Mouse (Mus musculus) layer of hippocampus, adult 2 months (tissue): ENCODE results near the gene Kcng3. TPM values are rescaled to one million over a fixed set of nuclear protein-coding genes. Genes with fewer than 3 reads are reported as not detected.
A peak's percentile ranks its signal among the peaks of the same experiment; 100 is the strongest.

Source experiments
- DNase-seq, 2 experiments: peaks; one replicate each; pipeline ENCODE4 v3.0.0; 2022; ENCODE audit warnings: low spot score in 2 of 2
- H3K27ac ChIP-seq: fragments of 200-600 bp; 2 replicates; pipeline ENCODE4 v1.8.1; 2022
- H3K4me3 ChIP-seq: fragments of 200-600 bp; 2 replicates; pipeline ENCODE4 v1.8.1; 2022; ENCODE audit warnings: mild to moderate bottlenecking
- CTCF ChIP-seq: fragments of 200-600 bp; conservative IDR thresholded peaks from 2 replicates; pipeline ENCODE4 v1.8.1; 2022; ENCODE audit warnings: antibody characterized with exemption, mild to moderate bottlenecking, moderate library complexity
- total RNA-seq, 2 experiments: library from RNA; stranded (reverse); gene quantifications; 2 replicates each; pipeline ENCODE4 v1.2.3; 2021

The Kcng3 gene
- total RNA-seq, 2 experiments from 2014 or later = 9.7 to 11.7 TPM

GRCm38 (mm10) chr17:83649986-83650385 is 18.3 kb upstream of the Kcng3 start:
- TF ChIP-seq CTCF = no peak
- DNase-seq = no peak

DNA sequence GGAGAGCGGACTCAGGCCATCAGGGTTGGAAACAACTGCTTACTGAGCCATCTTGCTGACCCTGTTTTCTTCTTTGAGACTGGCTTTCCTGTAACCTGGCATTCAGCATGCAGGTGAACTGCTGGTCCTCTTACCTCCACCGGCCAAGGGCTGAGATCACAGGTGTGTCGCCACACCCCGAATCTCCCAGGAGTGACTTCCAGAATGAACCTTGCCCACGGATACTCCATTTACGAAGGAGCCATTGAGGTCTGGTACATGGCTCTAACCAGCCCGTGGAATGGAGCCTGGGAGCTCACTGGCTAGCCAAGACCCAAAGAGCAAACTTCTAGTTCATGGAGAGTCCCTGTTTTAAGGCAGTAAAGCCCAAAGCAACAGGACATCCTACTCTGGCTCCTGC is 15.7 kb upstream of the Kcng3 start:
- no peak for DNase-seq
- no peak for TF ChIP-seq CTCF
- no peak overlapping the region for H3K27ac ChIP-seq
- no peak overlapping the region for H3K4me3 ChIP-seq

More at GRCm38 (mm10) chr17:83649986-83650385, 18.3 kb upstream of the Kcng3 start:
- no peak overlapping the region for H3K27ac ChIP-seq
- H3K4me3 ChIP-seq = no peak overlapping the region

- TF ChIP-seq CTCF = no peak
- Histone ChIP-seq H3K27ac (no peak overlapping the region), H3K4me3 (no peak overlapping the region)
- DNase-seq = no peak
Measured at GRCm38 (mm10) chr17:83646425-83647163, 14.9 kb upstream of the Kcng3 start.

DNA sequence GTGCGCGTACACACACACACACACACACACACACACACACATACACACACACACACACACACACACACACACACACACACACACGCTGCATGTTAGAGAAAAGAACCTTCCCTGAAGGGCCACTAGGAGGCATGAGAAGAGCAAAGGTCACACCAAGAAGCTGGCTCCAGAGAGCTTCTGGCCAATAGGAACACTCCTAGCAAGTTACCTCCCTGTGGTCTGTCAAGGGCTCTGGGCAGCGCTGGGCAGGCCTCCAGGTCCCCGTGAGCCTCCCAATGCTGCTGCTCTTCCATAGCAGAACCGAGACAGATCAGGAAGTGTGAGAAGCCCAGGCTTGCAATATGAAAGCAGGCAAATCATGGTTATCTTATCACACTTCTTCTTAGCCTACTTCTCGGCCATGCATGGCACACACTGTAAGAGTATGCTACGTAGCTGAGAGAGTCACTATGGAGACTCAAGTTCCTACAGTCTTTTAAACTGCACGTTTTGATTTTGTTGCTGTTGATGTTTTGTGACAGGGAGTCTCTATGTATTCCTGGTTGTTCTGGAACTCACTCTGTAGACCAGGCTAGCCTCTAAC is 13.6 kb upstream of the Kcng3 start:
- DNase-seq = no peak
- no peak overlapping the region for H3K4me3 ChIP-seq
- H3K27ac ChIP-seq = no peak overlapping the region
- peak; percentile 40 for TF ChIP-seq CTCF

GRCm38 (mm10) chr17:83637393-83637792 is 5.7 kb upstream of the Kcng3 start:
- Histone ChIP-seq H3K4me3 (no peak overlapping the region), H3K27ac (no peak overlapping the region)
- DNase-seq = no peak
- TF ChIP-seq CTCF = peak; percentile 77

GRCm38 (mm10) chr17:83636443-83636842 is 4.7 kb upstream of the Kcng3 start:
- H3K4me3 ChIP-seq = no peak overlapping the region
- TF ChIP-seq CTCF = no peak

GRCm38 (mm10) chr17:83632653-83633570 is 1.2 kb upstream of the Kcng3 start:
- TF ChIP-seq CTCF = peak; percentile 83
- DNase-seq = peak; percentile 69 to 77
- peak overlapping the region; percentile 84 for H3K27ac ChIP-seq
- peak overlapping the region; percentile 61 for H3K4me3 ChIP-seq

More at GRCm38 (mm10) chr17:83636443-83636842, 4.7 kb upstream of the Kcng3 start:
- no peak for DNase-seq
- H3K27ac ChIP-seq = no peak overlapping the region

GRCm38 (mm10) chr17:83630787-83631678 is 662 bp downstream of the Kcng3 start:
- no peak for TF ChIP-seq CTCF
- Histone ChIP-seq H3K4me3 (peak overlapping the region; percentile 61), H3K27ac (peak overlapping the region; percentile 62)

GRCm38 (mm10) chr17:83613907-83614306 is 17.8 kb downstream of the Kcng3 start:
- Histone ChIP-seq H3K27ac (no peak overlapping the region), H3K4me3 (no peak overlapping the region)
- DNase-seq = no peak
- TF ChIP-seq CTCF = no peak

More at GRCm38 (mm10) chr17:83630787-83631678, 662 bp downstream of the Kcng3 start:
- no peak for DNase-seq

DNA sequence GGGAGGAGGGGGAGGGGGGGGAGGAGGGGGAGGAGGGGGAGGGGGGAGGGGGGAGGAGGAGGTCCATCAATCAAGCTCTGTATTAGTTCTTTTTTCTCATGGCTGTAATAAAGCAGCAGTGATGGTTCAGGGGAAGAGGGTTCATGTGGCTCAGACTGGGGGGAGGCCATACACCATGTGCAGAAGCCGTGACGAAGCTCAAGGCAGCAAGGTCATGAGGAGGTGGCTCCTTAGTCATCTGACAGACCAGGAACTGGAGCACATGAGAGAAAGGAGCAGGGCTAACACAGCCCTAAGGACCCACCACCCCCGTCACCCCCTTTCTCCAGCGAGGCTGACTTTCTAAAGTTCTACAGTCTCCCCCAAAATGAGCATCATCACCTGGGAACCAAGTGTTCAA is 22.2 kb downstream of the Kcng3 start:
- no peak overlapping the region for H3K27ac ChIP-seq
- no peak overlapping the region for H3K4me3 ChIP-seq
- DNase-seq = no peak
- TF ChIP-seq CTCF = no peak

DNA sequence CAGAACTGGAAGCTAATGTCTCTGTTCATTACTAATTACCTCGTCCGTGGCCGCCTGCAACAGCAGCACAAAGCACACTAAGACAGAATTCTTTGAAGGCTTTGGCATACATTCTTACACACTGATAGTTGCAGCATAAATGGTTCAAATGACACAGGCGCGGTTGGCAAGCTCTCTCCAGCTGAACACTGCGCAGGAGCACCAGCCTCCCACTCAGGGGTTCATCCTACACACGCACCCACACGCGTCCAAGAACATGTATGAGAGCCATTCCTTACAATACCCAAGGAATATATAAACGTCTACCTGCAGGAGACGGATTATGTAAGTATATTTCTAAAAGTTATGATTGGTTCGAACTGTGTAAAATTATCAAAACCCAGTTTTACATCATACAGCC is 30.7 kb downstream of the Kcng3 start:
- no peak for DNase-seq

GRCm38 (mm10) chr17:83595966-83596365 is 35.7 kb downstream of the Kcng3 start:
- DNase-seq = peak; percentile 40 to 57
- Histone ChIP-seq H3K4me3 (no peak overlapping the region), H3K27ac (0 out of 2 replicates have a peak overlapping the region, but pooled peaks have one; percentile 28)
- TF ChIP-seq CTCF = no peak

More for the DNA sequence above, 30.7 kb downstream of the Kcng3 start:
- TF ChIP-seq CTCF = no peak
- no peak overlapping the region for H3K27ac ChIP-seq
- no peak overlapping the region for H3K4me3 ChIP-seq
